Mouse (Mus musculus) lung, adult 2 months (tissue): ENCODE results near the gene Fus.

Experiments used
- CTCF ChIP-seq: fragments of 200-500 bp; IDR thresholded peaks from 2 replicates; pipeline ENCODE4 v1.5.1; 2011; ENCODE audit warnings: mild to moderate bottlenecking, low read length, control low read depth; ENCODE audit not compliant: insufficient read depth
- POLR2A ChIP-seq: fragments of 200-500 bp; IDR thresholded peaks from 2 replicates; pipeline ENCODE4 v1.6.1; 2011; ENCODE audit warnings: low read depth, mild to moderate bottlenecking, control low read depth, low read length, borderline replicate concordance; ENCODE audit errors: extremely low read depth

- TF ChIP-seq POLR2A: no peak
- TF ChIP-seq CTCF: no peak
Observed at GRCm38 (mm10) chr7:128012136-128012780, 45.0 kb downstream of the Fus start.
